Mouse (Mus musculus) c-Kit-positive CD71-positive TER-119-positive erythroid progenitor cells, embryonic 14.5 days (primary cell): ENCODE measurements around the gene Pde5a.
A peak's percentile ranks its signal among the peaks of the same experiment; 100 is the strongest.

Experiments
- DNase-seq: peaks from one replicate; pipeline ENCODE4 v3.0.0-alpha.2; 2013; ENCODE audit warnings: low spot score

Pde5a gene

DNA sequence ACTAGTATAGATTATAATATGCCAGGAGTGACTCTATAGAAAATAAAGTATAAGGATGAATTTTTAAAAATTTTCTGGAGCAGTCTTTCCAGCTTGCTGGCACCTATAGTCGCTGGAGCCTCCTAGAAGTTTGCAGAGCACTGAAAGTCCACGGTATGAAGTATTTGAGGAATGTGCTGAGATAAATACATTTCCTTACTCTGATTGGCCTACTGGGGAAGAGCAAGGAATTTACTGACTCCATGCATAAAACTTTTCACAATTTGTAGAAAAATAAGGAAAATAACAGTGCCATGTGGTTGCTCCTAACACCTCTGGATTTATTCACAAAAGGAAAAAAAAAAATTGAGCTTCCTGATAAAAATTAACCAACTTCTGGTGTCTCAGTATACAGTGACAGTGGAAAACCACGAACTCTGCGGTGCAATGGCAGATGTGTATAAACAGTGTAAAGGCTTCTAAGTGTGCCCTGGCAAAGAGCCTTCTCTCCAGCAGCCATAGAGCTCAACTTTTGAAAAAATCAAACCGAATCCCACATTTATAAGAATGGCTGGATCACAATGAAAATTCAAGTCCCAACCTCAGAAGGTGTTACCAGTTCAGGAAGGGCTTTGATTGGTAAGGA is 119.8 kb downstream of the Pde5a start:
- no peak for DNase-seq

DNA sequence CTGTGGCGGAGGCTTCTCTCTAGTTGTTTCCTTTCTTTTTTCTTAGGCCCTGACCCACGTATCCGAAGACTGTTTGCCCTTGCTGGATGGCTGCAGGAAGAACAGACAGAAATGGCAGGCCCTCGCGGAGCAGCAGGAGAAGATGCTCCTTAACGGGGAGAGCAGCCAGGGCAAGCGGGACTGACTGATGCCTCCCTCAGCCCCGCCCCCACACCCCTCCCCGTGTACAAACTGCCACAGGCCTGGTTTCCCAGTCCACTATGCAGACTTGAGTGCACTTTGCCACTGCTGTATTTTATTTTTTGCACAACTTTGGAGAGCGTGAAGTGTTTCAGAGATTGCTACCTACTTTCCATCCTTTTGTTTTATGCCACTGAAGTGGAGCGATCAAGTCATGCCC is 126.4 kb downstream of the Pde5a start:
- DNase-seq, result no peak

DNA sequence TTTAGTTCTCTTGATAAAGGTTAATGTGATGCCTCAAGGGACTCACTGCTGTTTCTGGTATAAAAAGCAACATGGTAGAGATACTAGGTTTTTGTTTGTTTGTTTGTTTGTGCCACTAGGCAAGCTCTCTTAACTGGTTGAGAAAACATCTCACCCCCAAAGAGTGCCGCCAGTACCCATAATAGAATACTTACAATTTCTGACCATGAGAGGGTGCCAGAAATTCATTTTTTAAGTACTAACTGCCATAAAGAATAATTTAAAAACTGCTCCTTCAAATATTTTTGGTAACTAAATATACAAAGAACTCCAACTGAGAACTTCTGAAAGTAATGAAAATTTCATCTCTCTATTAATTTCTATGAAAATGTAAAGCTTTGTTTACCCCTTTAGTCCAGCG is 131.1 kb downstream of the Pde5a start:
- DNase-seq, result no peak

DNA sequence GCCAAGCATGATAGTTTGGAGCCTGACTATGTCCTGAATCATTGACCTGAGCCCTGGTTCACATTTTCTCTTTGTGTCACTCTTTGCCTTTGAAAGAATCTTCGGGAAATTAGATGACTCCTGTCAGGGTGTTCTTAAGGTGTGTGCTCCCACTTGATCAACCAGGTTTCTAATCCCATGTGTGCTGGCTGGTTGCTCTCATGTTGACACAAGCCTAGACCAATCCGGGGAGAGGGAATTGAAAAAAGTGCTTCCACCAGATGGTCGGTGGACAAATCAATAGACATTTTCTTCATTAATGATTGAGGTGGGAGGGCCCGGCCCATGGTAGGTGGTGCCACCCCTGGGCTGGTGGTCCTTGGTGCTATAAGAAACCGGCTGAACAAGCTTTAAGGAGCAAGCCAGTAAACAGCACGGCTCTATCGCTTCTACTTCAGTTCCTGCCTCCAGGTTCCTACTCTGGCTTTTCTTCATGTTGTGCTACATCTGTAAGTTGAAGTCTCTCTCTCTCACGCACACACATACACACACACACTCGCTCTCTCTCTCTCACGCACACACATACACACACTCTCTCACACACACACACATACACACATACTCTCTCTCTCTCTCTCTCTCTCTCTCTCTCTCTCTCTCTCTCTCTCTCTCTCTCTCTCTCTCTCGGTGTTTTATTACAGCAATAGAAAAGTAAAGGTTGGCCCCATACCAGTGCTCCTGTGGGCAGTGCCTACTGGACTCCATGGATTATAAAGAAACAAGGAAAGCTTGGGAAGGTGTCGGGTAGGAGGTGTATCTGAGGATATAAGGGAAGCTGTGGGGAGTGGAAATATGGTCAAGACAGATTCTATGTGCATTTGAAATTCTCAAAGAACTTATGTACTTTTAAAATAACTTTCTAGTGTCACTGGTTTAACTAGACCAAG is 132.1 kb downstream of the Pde5a start:
- DNase-seq, result no peak

DNA sequence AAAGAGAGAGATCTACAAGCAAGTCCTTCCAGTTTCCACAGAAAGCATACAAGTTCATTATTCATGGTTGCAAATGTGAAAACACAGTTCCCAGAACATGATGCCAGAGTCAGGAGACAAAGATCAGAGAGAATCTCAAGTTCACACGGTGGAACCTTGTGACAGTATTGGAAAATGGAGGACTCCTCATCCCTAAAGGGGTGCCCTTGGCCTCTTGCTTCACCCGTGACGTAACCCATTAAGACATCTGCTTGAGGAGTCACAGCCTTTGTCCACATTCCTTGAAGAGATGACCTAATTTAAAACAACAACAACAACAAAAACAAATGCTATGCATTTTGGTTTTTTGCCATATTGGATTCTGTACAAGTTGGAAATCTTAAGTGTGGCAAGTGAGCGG is 136.3 kb downstream of the Pde5a start:
- DNase-seq, result no peak

DNA sequence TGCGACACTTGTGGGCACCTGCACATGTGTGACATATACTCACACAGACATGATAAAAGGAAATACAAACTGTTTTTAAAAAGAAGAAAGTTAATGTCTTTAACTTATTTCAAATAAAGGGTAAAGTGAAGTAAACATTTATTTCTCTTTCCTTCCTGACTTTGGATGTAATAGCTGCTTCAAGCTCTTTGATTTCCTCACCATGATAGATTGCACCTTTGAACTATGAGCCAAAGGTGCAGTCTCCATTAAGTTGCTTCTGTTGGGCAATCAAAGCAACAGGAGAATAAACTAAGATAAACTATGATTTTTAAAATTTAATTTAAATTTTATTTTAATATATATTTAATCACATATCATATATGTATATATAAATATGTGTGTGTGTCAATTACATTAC is 139.5 kb downstream of the Pde5a start:
- no peak for DNase-seq

DNA sequence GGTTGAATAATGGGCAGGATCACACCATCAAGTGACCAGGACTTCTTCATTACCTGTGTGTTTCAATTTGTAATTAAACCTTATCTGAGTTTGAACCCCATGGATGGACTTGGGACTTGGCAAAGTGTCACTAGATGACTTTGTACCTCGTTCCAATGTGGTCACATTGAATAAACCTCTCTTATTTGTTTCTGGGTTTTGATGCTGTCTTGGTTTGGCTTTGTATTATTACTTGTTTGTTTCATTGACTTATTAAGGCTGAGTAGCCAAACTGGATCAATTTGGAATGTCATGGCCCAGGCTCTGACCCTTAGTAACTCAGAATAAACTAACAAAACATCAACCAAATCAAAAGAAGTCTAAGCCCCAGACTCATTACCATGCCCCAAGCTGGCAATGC is 142.8 kb downstream of the Pde5a start:
- DNase-seq, result no peak

DNA sequence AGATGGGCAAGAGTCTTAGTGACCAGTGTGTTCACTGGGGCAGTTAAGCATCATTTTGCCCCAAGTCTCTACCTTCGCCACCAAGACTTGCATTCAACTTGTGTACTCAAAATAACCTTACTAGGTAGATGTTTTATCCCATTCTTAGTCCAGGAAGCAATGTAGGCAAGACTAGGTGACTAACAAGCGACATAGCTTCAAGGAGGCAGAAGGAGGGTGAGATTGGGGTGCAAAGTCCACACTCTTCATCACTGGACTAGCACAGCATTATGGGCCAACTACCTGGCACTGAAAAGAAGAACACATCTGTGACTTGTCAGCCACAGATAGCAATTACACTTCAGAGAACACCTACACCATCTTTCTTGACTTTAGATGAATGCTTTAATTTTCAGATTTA is 148.1 kb downstream of the Pde5a start:
- DNase-seq, result no peak

DNA sequence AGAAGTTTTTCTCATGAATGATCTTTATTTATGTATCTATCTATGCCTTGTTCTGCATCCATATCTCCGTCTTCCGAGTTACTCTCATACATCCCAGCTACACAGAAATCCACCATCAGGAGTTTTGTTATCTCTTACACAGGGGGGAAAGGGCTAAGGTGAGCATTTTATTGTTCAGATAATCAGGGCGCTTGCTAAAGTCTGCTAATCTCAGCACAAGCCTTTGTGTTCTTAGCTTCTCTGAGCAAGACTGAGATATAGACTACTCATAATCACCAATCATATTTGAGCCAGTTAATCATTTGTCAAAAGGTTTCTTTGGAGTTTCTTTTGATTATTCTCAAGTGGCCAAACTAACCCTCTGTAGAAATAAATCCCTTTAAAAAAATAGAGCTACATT is 148.8 kb downstream of the Pde5a start:
- no peak for DNase-seq

DNA sequence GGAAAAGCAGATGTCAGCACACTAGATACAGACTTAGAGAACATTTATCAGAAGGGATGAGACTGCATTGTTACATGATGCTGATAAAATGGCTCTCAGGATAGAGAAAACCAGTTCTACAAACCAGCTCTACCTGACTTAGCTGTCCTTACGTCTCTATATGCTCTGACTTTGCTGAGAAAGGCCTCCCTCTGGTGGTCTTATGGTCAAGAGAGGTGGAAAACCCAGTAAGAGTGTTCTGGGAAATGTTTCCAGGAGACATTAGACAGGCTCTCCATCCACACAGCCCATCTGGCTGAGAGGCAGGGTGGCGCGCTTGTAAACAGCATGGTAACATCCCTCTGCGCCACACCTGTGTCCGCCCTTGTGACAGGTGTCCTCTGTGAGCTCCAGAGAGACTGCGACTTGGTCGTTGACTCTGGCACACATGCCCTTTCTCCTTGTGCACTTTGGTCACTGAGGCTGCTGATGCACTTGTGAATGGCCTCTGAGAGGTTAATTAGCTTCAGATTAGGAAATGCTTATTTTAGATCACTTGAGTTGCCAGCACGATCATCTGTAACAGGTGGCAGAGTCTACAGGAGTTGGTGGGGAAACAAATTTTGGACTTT is 150.1 kb downstream of the Pde5a start:
- DNase-seq, result no peak

DNA sequence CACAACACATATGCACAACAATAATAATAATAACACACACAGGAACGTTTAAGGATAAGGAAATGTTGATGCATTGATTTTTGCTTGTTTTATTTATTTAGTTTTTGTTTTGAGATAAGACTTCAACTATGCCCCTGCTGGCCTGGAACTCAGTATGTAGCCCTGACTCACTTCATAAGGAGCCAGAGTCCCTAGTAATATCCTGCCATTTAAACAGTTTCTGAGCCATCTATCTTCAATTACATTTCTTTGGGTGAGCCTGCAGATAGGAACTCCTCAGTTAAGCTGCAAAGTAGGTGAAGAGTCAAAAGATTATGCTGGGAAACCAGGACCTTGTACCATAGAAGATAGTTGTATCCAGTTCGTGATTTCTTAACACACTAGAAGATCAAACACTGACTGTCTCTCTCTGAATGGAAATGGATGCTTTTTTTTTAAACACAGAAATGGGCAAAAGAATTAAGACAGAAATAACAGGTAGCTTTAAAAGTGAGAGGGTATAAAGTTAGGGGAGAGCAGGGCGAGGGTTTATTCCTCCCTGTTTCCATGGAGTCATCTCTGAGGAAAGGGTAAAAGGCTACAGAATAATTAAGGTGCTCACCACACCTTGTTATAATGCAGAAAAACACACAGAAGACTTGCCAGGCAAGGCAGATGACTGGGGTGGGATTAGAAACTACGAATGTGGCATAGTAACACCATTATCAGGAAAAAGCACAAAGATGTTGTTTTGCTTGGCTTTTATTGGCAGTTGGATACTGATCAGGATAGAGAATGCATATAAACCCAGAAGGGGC is 159.0 kb downstream of the Pde5a start:
- no peak for DNase-seq

DNA sequence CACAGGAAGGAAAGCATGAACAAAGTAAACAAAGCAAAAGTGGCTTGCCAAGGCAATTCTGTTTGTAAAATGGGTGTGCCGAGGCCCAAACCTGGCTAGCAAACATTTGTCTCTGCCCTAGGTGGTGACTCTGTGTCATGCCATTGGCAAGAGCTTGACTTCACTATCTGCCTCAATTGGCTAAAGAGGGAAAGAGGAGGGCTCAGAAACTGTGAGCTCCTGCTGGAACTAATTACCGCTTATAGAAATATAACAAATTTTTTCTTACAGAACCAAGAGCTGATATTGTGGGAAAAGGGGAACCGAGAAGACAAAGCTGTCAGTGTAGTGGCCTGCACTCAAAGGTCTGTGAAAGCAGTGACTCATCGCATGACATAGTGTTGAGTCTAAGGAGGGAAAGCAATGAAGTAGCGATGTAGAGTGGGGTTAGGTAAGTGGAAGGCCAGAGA is 159.6 kb downstream of the Pde5a start:
- DNase-seq, result no peak

DNA sequence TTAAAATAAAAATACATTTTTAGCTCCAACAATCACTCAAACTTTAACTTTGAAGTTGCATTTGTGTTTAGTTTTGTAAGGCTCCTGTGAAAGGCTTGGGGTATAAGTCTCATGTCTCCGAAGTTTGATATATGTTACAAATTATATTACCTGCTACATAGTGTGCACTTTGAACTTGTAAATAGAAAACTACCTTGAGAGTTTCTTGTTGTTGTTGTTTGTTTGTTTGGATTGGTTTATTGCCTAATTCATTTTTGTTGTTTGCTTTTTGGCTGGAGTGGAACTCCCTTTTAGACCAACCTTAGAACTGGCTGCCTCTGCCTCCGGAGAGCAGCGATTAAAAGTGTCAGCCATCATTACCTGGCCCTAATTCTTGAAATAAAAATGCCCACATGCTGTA is 166.0 kb downstream of the Pde5a start, which contains the start of gene Fabp2:
Fabp2 (plus strand) TSS at position 301 of the 400 bp plus-strand sequence.
- DNase-seq, result no peak

DNA sequence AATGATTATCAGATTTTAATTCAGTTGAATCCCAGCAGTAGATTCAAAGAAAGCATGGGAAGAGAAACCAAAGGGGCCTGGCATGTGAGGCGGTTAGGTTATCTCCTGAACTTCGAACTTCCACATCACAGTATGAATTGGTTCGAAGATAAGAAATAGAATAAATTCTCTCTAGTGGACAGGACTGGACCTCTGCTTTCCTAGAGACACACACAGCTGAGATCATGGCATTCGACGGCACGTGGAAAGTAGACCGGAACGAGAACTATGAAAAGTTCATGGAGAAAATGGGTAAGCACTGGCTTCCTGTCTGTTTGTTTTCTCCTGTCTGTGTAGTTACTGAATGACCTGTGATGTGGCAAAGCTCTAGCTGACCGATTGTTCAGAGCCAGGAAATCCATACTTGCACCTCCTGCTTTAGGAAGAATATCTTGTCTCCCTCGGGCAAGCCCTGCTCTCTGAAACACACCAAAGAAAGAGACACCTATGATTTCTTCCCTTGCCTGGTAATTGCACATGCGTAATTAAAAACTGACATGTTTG is 166.5 kb downstream of the Pde5a start:
- DNase-seq, result no peak

DNA sequence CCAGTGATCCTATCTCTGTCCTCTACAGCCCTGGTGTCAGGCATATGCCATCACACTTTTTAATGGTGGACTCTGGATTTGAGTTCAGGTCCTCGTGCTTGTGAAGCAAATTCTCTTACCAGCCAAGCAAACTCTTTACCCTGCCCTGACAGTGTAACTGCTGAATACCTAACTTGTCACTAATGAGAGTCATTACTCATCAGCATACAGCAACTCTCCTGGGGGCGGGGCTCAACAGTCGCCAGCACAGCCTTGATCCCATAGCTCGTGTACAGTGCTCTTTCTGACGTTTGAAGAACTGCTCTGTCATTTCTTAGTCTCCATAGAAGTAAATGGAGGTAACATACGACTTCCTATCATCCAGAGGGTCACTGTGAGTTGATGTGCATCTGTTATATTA is 169.5 kb downstream of the Pde5a start:
- no peak for DNase-seq

DNA sequence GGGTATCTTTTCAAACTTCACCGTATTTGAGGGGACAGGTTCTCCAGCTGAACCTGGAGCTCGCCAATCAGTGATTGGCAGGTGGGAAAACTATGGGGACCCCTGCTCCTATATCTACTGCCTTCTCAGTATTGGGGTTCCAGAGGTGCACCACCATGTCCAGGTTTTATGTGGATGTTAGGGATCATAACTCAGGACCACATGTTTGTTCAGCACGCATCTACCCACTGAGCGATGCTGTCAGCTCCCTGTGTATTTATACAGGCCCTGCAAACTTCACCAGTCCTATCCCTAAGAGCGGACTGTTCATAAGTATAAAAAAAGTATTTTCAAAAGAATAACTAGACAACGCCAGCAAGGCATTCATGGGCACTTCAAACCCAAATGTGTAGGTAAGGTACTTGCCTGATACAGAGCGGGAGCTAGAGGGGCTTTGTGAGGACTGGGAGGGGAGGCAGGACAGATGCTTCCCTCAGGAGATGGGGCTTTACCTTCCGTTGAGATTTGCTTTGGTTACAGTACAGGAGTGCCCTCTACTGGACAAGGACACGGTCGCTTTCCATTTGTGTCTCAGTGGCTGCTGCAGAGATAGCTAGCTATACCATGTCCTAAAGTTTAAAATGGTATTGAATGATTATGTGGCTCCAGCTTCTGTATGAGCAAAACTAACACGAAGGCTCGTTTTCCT is 175.1 kb downstream of the Pde5a start:
- peak; percentile 27 for DNase-seq

DNA sequence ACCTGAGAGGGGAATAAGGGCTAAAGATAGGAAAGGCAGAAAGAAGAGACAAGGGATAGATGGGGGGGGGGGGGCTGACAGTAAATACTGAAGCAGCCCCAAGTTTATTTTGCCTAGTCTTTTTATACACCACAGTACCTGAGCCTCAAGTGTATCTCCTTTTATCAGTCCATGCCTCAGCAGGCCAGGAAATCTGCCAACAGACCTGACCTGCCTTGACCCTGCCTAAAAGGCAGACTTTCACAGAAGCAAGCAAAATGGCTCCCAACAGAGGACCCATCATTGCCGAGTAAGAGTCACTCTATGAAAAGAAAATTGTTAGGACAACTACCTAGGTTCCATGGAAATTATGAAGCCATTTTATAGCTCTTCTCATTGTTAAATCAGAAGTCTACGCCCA is 179.1 kb downstream of the Pde5a start:
- DNase-seq, result no peak
